Mouse (Mus musculus) hematopoietic multipotent progenitor cell, adult 10-12 weeks (in vitro differentiated cells): Measurements from ENCODE around the gene Gm609. TPM values are rescaled to one million over a fixed set of nuclear protein-coding genes. Genes with fewer than 3 reads are reported as not detected.

Source experiments
- polyA plus RNA-seq: library from polyadenylated mRNA; stranded (reverse); fragments of >175 nt; gene quantifications from 2 replicates; pipeline ENCODE4 v1.2.3, GENCODE M21; 2012; ENCODE audit warnings: low replicate concordance

Gene Gm609
- not detected in 2 replicates for polyA plus RNA-seq

DNA sequence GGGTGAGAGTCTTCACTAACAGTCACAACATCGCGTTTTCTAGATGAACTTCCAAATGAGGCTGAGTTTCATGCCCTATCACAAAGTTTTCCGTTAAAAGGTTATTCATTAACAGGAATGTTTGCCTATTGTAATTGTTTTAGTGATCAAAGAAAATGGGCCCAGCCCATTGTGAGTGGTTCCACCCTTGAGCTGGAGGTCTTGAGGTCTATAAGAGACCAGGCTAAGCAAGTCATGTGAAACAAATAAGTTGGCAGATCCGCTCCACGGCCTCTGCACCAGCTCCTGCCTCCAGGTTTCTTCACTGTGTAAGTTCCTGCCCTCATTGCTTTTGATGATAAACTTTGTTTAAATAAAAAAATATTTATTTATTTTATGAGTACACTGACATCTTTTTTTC is at the start of gene Gm609:
Gm609 (minus strand) TSS at position 43 of the 400 bp plus-strand sequence.

GRCm38 (mm10) chr16:45535009-45535408 is 42.2 kb upstream of the Gm609 start, which contains the start of gene Slc9c1:
Gene Slc9c1 (plus strand): TSS chr16:45535309.

DNA sequence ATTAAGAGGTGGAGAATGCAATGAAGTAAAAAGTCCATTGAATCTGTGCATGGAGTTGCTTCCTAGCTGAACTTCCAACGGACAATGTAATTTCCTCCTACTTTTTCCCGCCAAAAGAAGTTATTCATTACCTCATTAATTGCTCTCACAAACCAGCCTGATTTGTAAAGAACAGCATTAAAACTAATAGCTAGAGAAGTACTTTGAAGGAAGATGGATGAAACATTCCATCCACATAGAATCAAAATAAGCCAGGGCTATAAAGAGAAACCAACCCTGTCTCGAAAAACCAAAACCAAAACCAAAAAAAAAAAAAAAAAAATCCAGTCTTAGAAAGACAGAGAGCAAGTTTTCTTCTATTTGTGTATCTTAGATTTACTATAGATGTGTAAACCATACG is 39.2 kb upstream of the Gm609 start, which contains the start of gene Gm17783:
Gm17783 (minus strand) TSS at position 101 of the 400 bp plus-strand sequence.

DNA sequence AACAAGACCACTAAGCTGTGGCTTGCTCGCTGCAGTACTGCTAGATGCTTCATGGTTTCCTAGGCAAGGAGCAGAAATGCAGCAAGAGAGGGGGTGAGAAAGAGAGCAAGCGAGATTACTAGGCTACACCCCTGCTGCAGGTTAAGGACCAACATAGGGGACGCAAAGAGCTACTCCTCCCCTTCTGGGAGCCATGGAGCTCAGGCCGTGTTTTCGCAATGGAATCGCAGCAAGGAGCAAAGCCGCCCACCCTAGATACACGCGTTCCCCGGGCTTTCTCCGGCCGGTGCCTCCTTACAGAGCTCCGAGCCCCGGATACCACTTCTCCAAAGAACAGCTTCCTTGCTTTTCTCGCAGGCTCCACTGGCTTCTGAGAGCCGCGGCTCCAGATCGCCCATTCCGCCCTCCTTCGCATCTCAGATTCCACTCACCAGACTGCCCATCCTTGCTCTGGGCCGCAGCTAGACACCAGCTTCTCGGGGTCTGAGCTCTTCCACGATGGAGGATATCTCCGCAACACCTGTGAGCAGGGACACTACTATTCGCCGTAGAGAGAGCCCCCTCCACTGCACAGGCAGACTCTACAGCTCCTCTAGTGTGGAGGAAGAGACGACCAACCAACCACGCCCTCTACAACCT is 84.2 kb downstream of the Gm609 start, which contains the start of gene Cd200:
Cd200 (minus strand) TSS at position 629 of the 639 bp plus-strand sequence.

Other genes with a start within 250 kb of the Gm609 start
- 4.8 and 22.2 TPM in 2 replicates for gene Cd200, start 83.9 kb downstream of the Gm609 start, polyA plus RNA-seq
- gene Gm17783, start 39.1 kb upstream of the Gm609 start, polyA plus RNA-seq: not detected in 2 replicates
- gene Slc9c1, start 42.3 kb upstream of the Gm609 start, polyA plus RNA-seq: not detected in 2 replicates
- gene Gcsam, start 117.4 kb upstream of the Gm609 start, polyA plus RNA-seq: 0.24 and 0.66 TPM in 2 replicates
- gene BC016579, start 161.1 kb upstream of the Gm609 start, polyA plus RNA-seq: not detected in 2 replicates
- not detected in 2 replicates for gene Tmprss7, start 200.7 kb upstream of the Gm609 start, polyA plus RNA-seq
- gene Tagln3, start 231.6 kb upstream of the Gm609 start, polyA plus RNA-seq: not detected in 2 replicates
- gene Abhd10, start 250.0 kb upstream of the Gm609 start, polyA plus RNA-seq: 3.3 and 3.5 TPM in 2 replicates